Mouse (Mus musculus): ENCODE measurements around the gene Pclo. TPM values are rescaled to one million over a fixed set of nuclear protein-coding genes. Genes with fewer than 3 reads are reported as not detected.
A peak's percentile ranks its signal among the peaks of the same experiment; 100 is the strongest.
"Not testable (repeated sequence)": the region's sequence is repeated elsewhere in the genome, so short reads cannot be mapped to it uniquely, and the experiment has no call there.

The Pclo gene
- total RNA-seq, 2 experiments from 2014 or later = 0.29 to 0.37 TPM

GRCm38 (mm10) chr5:14662603-14663002 is 147.9 kb downstream of the Pclo start:
- intact Hi-C loops (cut with DNase I) = no loop called here
- no peak for DNase-seq

GRCm38 (mm10) chr5:14680419-14680818 is 165.7 kb downstream of the Pclo start:
- intact Hi-C loops (cut with DNase I) = no loop called here

GRCm38 (mm10) chr5:14691995-14692394 is 177.3 kb downstream of the Pclo start:
- intact Hi-C loops (cut with DNase I) = no loop called here
- DNase-seq = no peak

More at GRCm38 (mm10) chr5:14680419-14680818, 165.7 kb downstream of the Pclo start:
- DNase-seq = no peak

- intact Hi-C loops (cut with DNase I) = no loop called here
- no peak for DNase-seq
Observed at GRCm38 (mm10) chr5:14696745-14697144, 182.0 kb downstream of the Pclo start.

GRCm38 (mm10) chr5:14700900-14701299 is 186.2 kb downstream of the Pclo start:
- intact Hi-C loops (cut with DNase I) = no loop called here
- no peak for DNase-seq

DNA sequence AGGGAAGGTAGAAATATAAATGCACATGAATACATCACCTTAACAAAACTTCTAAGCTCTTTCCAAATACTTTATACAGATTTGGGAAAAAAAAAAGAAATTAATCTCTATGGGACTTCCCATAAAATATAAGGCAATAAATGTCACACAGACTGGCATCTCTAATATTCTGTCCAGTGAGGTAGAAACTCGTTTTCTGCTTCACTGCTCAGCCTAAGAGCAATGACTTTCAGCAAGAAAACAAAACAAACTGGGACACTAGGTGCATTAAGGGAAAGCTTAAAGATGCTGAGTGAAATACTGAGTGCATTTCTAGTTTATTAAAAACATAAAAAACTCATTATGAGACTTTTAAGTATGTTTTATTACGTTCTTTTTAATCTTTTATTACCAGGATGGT is 190.7 kb downstream of the Pclo start:
- no peak for DNase-seq
- intact Hi-C loops (cut with DNase I) = no loop called here

GRCm38 (mm10) chr5:14707311-14707710 is 192.6 kb downstream of the Pclo start:
- no peak for DNase-seq
- intact Hi-C loops (cut with DNase I) = no loop called here

GRCm38 (mm10) chr5:14723576-14723975 is 208.9 kb downstream of the Pclo start:
- DNase-seq = no peak
- intact Hi-C loops (cut with DNase I) = no loop called here

- no peak for DNase-seq
- intact Hi-C loops (cut with DNase I) = no loop called here
Observed at GRCm38 (mm10) chr5:14728676-14729253, 214.0 kb downstream of the Pclo start.

GRCm38 (mm10) chr5:14750882-14751281 is 236.2 kb downstream of the Pclo start:
- intact Hi-C loops (cut with DNase I) = no loop called here
- DNase-seq = no peak

GRCm38 (mm10) chr5:14766686-14767085 is 252.0 kb downstream of the Pclo start:
- DNase-seq = no peak
- intact Hi-C loops (cut with DNase I) = no loop called here

GRCm38 (mm10) chr5:14782362-14783082 is 267.8 kb downstream of the Pclo start:
- intact Hi-C loops (cut with DNase I) = no loop called here

DNA sequence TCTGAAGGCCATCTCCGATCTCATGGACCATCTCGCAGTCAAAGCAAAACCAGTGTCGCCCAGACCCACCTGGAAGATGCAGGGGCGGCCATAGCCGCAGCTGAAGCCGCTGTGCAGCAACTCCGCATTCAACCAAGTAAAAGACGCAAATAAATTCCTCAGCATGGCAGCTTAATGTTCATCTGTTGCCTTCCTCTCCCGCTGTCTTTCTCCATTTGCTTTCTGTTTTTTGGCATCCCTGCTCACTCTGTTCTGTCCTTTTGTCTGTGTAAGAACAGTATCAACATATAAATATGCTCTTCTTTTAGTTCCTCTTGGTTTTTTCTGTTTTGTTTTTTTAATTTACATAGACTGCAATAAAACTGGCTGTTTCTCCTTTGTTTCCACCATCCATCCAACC is 279.2 kb downstream of the Pclo start:
- intact Hi-C loops (cut with DNase I) = no loop called here
- no peak for DNase-seq

More at GRCm38 (mm10) chr5:14782362-14783082, 267.8 kb downstream of the Pclo start:
- no peak for DNase-seq

- intact Hi-C loops (cut with DNase I) = no loop called here
- peak; percentile 7 to 33 for DNase-seq
Observed at GRCm38 (mm10) chr5:14807136-14807535, 292.4 kb downstream of the Pclo start.

DNA sequence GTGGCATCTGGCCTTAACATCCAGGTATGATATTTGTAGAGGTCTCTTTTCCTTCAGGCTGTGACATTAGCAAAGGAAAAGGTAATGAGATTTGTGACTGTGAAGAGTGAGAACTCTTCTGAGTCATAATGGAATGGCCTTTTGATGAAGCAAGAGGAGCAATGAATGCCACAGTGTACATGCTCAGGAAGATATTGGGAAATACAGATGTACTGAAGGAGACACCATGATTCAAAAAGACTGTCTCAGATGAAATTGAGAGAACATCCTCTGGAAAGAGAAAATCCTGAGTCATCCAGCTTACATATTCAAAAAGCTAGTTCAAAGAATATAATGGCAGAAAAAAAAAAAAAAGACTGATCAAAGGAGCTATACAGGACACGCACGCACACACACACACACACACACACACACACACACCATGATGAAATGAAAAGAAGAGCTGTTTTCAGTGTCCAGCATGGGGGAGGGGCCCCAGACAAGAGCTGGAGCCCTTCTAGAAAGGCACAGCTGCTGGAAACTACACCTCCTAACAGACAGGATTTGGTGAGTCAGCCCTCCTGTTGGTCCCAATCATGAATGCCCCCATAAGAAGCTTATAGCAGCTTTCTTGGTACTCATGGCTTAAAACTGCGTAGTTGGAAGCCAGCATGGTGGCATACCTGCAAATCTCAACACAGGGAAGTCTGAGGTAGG is 318.6 kb downstream of the Pclo start:
- no peak for DNase-seq
- intact Hi-C loops (cut with DNase I) = no loop called here

GRCm38 (mm10) chr5:14834155-14834991 is 319.7 kb downstream of the Pclo start:
- intact Hi-C loops (cut with DNase I) = no loop called here

GRCm38 (mm10) chr5:14853650-14854049 is 338.9 kb downstream of the Pclo start:
- intact Hi-C loops (cut with DNase I) = no loop called here
- DNase-seq = no peak

More at GRCm38 (mm10) chr5:14834155-14834991, 319.7 kb downstream of the Pclo start:
- no peak for DNase-seq

- intact Hi-C loops (cut with DNase I) = not testable (repeated sequence)
- DNase-seq = peak in 1 of 2 experiments; percentile 5
Observed at GRCm38 (mm10) chr5:14885291-14885690, 370.6 kb downstream of the Pclo start.

GRCm38 (mm10) chr5:14892242-14892641 is 377.5 kb downstream of the Pclo start:
- intact Hi-C loops (cut with DNase I) = no loop called here
- DNase-seq = no peak

GRCm38 (mm10) chr5:14903539-14903938 is 388.8 kb downstream of the Pclo start:
- intact Hi-C loops (cut with DNase I); DNase-seq: not testable (repeated sequence)
